Mouse (Mus musculus) lung, embryonic 14.5 days (tissue): ENCODE data around the gene Trim39. TPM values are rescaled to one million over a fixed set of nuclear protein-coding genes. Genes with fewer than 3 reads are reported as not detected.
"Not testable (repeated sequence)": the region's sequence is repeated elsewhere in the genome, so short reads cannot be mapped to it uniquely, and the experiment has no call there.

ENCODE experiments used
- ATAC-seq: fragments of 200-750 bp; cut with Nextera tagmentation; 2 replicates; pipeline ENCODE4 v1.8.0; 2017; ENCODE audit warnings: mild to moderate bottlenecking, moderate TSS enrichment, moderate library complexity; ENCODE audit not compliant: insufficient read depth
- DNase-seq: peaks from one replicate; pipeline ENCODE4 v3.0.0-alpha.2; 2015
- H3K27ac ChIP-seq: fragments of 300-500 bp; sonication (generic); 2 replicates; pipeline ENCODE4 v1.5.1; 2014; ENCODE audit warnings: low read depth, mild to moderate bottlenecking, moderate library complexity
- H3K27me3 ChIP-seq: fragments of 300-500 bp; sonication (generic); 2 replicates; pipeline ENCODE4 v1.6.1; 2014; ENCODE audit warnings: low read length, control low read depth; ENCODE audit not compliant: insufficient read depth
- H3K36me3 ChIP-seq: fragments of 300-500 bp; sonication (generic); 2 replicates; pipeline ENCODE4 v1.6.1; 2014; ENCODE audit warnings: control low read depth; ENCODE audit not compliant: insufficient read depth
- H3K4me1 ChIP-seq: fragments of 300-500 bp; sonication (generic); 2 replicates; pipeline ENCODE4 v1.6.1; 2014; ENCODE audit warnings: antibody characterized with exemption, control low read depth; ENCODE audit not compliant: insufficient read depth
- H3K4me2 ChIP-seq: fragments of 300-500 bp; sonication (generic); 2 replicates; pipeline ENCODE4 v1.6.1; 2014; ENCODE audit warnings: mild to moderate bottlenecking
- H3K4me3 ChIP-seq: fragments of 300-500 bp; sonication (generic); 2 replicates; pipeline ENCODE4 v1.5.1; 2014; ENCODE audit warnings: low read depth, low read length
- H3K9ac ChIP-seq: fragments of 300-500 bp; sonication (generic); 2 replicates; pipeline ENCODE4 v1.6.1; 2014
- H3K9me3 ChIP-seq: fragments of 300-500 bp; sonication (generic); 2 replicates; pipeline ENCODE4 v1.6.1; 2016; ENCODE audit warnings: low read depth, low read length, control low read depth
- CTCF ChIP-seq: IDR thresholded peaks from 2 replicates; pipeline ENCODE4 v1.5.1; 2016; ENCODE audit warnings: antibody characterized with exemption, low read depth
- WGBS: fragments of 180-500 bp; shearing (Covaris S2); extraction: QIAGEN DNeasy Blood & Tissue Kit; methylation state at CpG from one replicate; pipeline ENCODE4 v1.1.7; 2014; 5-methylcytosine and 5-hydroxymethylcytosine counted together
- polyA plus RNA-seq: library from polyadenylated mRNA; unstranded; fragments of >200 nt; fragmentation: Nextera tagmentation; extraction: Ambion mirVana; gene quantifications from 2 replicates; pipeline ENCODE4 v1.2.1, GENCODE M21; 2014

Gene Trim39
- polyA plus RNA-seq, 1 experiment from 2014 or later, result 15.9 TPM

DNA sequence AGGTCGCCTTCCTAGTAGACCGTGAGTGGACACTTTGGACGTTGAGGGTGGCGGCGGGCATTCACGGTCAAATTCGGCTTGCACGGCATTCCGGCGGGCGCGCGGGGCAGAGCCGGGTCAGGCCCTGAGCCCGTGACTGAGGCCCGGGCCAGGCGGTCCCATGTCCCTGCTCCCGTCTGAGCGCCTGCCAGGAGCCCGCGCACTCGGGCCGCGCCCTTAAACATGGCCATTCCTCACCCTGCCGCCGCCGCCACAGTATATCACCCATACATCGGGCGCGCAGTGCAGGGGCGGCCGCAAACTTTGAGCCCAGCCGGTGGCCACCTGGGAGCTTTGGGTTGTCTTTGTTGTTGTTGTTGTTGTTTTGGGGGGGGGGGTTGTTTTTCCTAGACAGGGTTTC is 23.2 kb downstream of the Trim39 start:
- Histone ChIP-seq H3K4me2 (peak overlapping the region; percentile 43), H3K9me3 (no peaks in the 10 kb centered on the region), H3K36me3 (no peaks in the 10 kb centered on the region), H3K9ac (no peak overlapping the region), H3K27me3 (peaks cover 13% of the 10 kb centered on the region; the same call in 1 of the 2 replicates), H3K4me1 (0 out of 2 replicates have a peak, but pooled peaks cover 2% of the 10 kb centered on the region), H3K4me3 (0 out of 2 replicates have a peak overlapping the region, but pooled peaks have one; percentile 3), H3K27ac (no peak overlapping the region)
- WGBS, result 24% methylated on average over 33 of the region's 33 CpGs
- no peak for DNase-seq
- no peak for TF ChIP-seq CTCF
- ATAC-seq, result no peak

- Histone ChIP-seq H3K36me3 (no peaks in the 10 kb centered on the region), H3K9ac (no peak overlapping the region), H3K4me3 (no peak overlapping the region), H3K4me2 (no peak overlapping the region), H3K27me3 (peaks cover 13% of the 10 kb centered on the region; the same call in 1 of the 2 replicates), H3K9me3 (no peaks in the 10 kb centered on the region), H3K4me1 (no peaks in the 10 kb centered on the region), H3K27ac (no peak overlapping the region)
- no peak for DNase-seq
- 75% methylated on average over 2 of the region's 2 CpGs for WGBS
- ATAC-seq, result no peak
- TF ChIP-seq CTCF, result no peak; the same call in 1 of the 2 replicates
Observed at GRCm38 (mm10) chr17:36245741-36246140, 26.3 kb downstream of the Trim39 start.

GRCm38 (mm10) chr17:36244031-36244430 is 28.0 kb downstream of the Trim39 start:
- no peak overlapping the region for H3K4me3 ChIP-seq

GRCm38 (mm10) chr17:36240637-36241213 is 31.3 kb downstream of the Trim39 start:
- no peak for TF ChIP-seq CTCF
- 3% methylated on average over 5 of the region's 5 CpGs for WGBS
- peak; percentile 61; the same call in 1 of the 2 replicates for ATAC-seq
- H3K36me3 ChIP-seq, result no peaks in the 10 kb centered on the region
- H3K4me2 ChIP-seq, result peak overlapping the region; percentile 5
- no peak overlapping the region for H3K4me3 ChIP-seq
- no peaks in the 10 kb centered on the region for H3K9me3 ChIP-seq
- no peak overlapping the region for H3K9ac ChIP-seq
- H3K27me3 ChIP-seq, result peaks cover 22% of the 10 kb centered on the region
- peak; percentile 37 for DNase-seq
- no peaks in the 10 kb centered on the region for H3K4me1 ChIP-seq
- peak overlapping the region; percentile 6; the same call in 1 of the 2 replicates for H3K27ac ChIP-seq

More at GRCm38 (mm10) chr17:36244031-36244430, 28.0 kb downstream of the Trim39 start:
- peaks cover 5% of the 10 kb centered on the region; the same call in 1 of the 2 replicates for H3K27me3 ChIP-seq
- H3K4me2 ChIP-seq, result no peak overlapping the region
- no peaks in the 10 kb centered on the region for H3K4me1 ChIP-seq
- H3K9ac ChIP-seq, result no peak overlapping the region
- 34% methylated on average over 5 of the region's 5 CpGs for WGBS
- H3K9me3 ChIP-seq, result no peaks in the 10 kb centered on the region
- DNase-seq (no peak), ATAC-seq (no peak)
- H3K36me3 ChIP-seq, result no peaks in the 10 kb centered on the region
- TF ChIP-seq CTCF, result no peak
- no peak overlapping the region for H3K27ac ChIP-seq

- peak; percentile 67 for ATAC-seq
Observed at GRCm38 (mm10) chr17:36237321-36237921, 34.6 kb downstream of the Trim39 start.

GRCm38 (mm10) chr17:36235300-36235699 is 36.7 kb downstream of the Trim39 start:
- not testable (repeated sequence) for H3K4me2 ChIP-seq, H3K9ac ChIP-seq, ATAC-seq, H3K36me3 ChIP-seq, H3K27ac ChIP-seq, H3K4me1 ChIP-seq, H3K9me3 ChIP-seq, H3K4me3 ChIP-seq, DNase-seq
- peaks cover 25% of the 10 kb centered on the region for H3K27me3 ChIP-seq
- WGBS, result 9% methylated on average over 8 of the region's 9 CpGs

More at GRCm38 (mm10) chr17:36237321-36237921, 34.6 kb downstream of the Trim39 start:
- DNase-seq, result peak; percentile 46
- WGBS, result 2% methylated on average over 27 of the region's 27 CpGs
- Histone ChIP-seq H3K4me2 (peak overlapping the region; percentile 74), H3K27me3 (peaks cover 22% of the 10 kb centered on the region), H3K4me1 (no peaks in the 10 kb centered on the region), H3K4me3 (peak overlapping the region; percentile 42), H3K9me3 (no peaks in the 10 kb centered on the region), H3K36me3 (no peaks in the 10 kb centered on the region), H3K9ac (peak overlapping the region; percentile 50), H3K27ac (no peak overlapping the region)
- no peak for TF ChIP-seq CTCF

GRCm38 (mm10) chr17:36233572-36233971 is 38.5 kb downstream of the Trim39 start:
- WGBS, result 62% methylated on average over 5 of the region's 5 CpGs
- ATAC-seq (no peak), DNase-seq (no peak)
- H3K27ac ChIP-seq, result no peak overlapping the region
- no peaks in the 10 kb centered on the region for H3K36me3 ChIP-seq
- H3K9me3 ChIP-seq, result no peaks in the 10 kb centered on the region
- no peak overlapping the region for H3K4me2 ChIP-seq
- no peak for TF ChIP-seq CTCF
- H3K9ac ChIP-seq, result no peak overlapping the region
- H3K27me3 ChIP-seq, result peaks cover 33% of the 10 kb centered on the region
- H3K4me3 ChIP-seq, result no peak overlapping the region
- no peaks in the 10 kb centered on the region for H3K4me1 ChIP-seq
